In the genomic region with DNA sequence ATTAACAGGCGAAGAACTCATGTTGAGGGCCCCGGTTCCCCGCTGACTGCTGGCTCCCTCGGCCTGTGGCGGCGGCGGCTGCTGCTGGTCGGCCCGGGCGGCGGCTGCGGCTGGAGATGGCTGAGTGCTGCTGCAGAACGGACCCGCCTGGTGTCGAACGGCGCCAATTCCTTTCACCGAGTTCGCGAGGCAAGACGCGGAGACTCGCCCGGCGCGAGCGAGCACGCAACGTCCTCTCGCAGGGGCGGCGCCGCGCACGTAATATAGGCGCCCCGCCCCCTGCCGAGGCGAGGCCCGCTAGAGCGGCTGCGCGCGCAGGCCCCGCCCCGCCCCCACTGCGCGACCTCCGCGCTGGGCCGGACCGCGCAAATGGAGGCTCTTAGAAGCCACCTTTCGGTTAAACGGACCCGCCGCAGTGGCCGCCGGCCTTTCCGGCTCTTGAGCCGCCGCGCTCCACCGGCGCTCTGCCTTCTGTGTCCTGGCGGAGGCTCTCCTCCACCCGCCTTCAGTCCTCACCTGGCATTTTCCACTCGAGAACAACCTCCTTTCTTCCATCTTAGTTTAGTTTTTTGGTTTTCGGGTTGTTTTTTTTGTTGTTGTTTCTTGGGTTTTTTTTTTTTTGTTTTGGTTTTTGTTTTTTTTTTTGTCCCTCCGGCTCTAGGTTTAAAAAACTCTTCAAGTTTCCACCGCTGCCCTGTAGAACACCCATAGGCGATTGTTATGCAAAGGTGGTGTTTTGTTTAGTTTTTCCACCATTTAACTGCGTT, we compare ENCODE assay signal across 8 mouse cellular contexts. TPM values are rescaled to one million over a fixed set of nuclear protein-coding genes. Genes with fewer than 3 reads are reported as not detected.
DNase-seq lines count a peak whose midpoint lies in the region; ATAC-seq and TF ChIP-seq lines count a peak whose summit lies in the region.

Gene Hnrnpu, minus strand, starts transcription at position 247 of the 767 bp plus-strand sequence.

- peak within 1 kb of the TSS; percentile 73 for H3K4me2 ChIP-seq in heart, embryonic 14.5 days (ENCODE audit: low read length)
- peak within 1 kb of the TSS; percentile 98 for H3K4me2 ChIP-seq in liver, embryonic 14.5 days (ENCODE audit: low read depth)
- peak within 1 kb of the TSS; percentile 43 for H3K4me2 ChIP-seq in neural tube, embryonic 11.5 days (ENCODE audit: low read depth)
- peak within 1 kb of the TSS; percentile 66 for H3K4me2 ChIP-seq in stomach, postnatal 0 days (replicated peaks; ENCODE audit: low read depth)

- no peaks in the 10 kb centered on the region for H3K4me1 ChIP-seq in brown adipose tissue, adult 24 weeks (ENCODE audit: control insufficient read depth, insufficient read depth, insufficient read length, low read length)
- H3K4me1 ChIP-seq in heart, embryonic 14.5 days (ENCODE audit: control insufficient read depth in 2 of 2, insufficient read depth in 2 of 2, low read length in 2 of 2), result peaks cover 3 to 28% of the 10 kb centered on the region in 2 experiments
- peaks cover 8 to 17% of the 10 kb centered on the region in 2 experiments for H3K4me1 ChIP-seq in liver, embryonic 14.5 days (replicated peaks; ENCODE audit: control insufficient read depth in 2 of 2, insufficient read depth in 2 of 2, low read length in 1 of 2)
- H3K4me1 ChIP-seq in neural tube, embryonic 11.5 days (ENCODE audit: control insufficient read depth, insufficient read depth, low read length), result peaks cover 15% of the 10 kb centered on the region
- no peaks in the 10 kb centered on the region; the same call in 1 of the 2 replicates for H3K4me1 ChIP-seq in stomach, postnatal 0 days (replicated peaks; ENCODE audit: control insufficient read depth, insufficient read depth)

- H3K27ac ChIP-seq in brown adipose tissue, adult 24 weeks (replicated peaks; ENCODE audit: low read depth, low read length), result peak within 1 kb of the TSS; percentile 99
- H3K27ac ChIP-seq in heart, embryonic 14.5 days (replicated peaks in 1 of 2; ENCODE audit: control insufficient read depth in 1 of 2, insufficient read depth in 1 of 2, low read depth in 2 of 2, low read length in 2 of 2), result peak within 1 kb of the TSS; percentile 99
- peak within 1 kb of the TSS; percentile 97 for H3K27ac ChIP-seq in liver, embryonic 14.5 days
- H3K27ac ChIP-seq in neural tube, embryonic 11.5 days (ENCODE audit: low read depth, low read length), result peak within 1 kb of the TSS; percentile 99
- peak within 1 kb of the TSS; percentile 100 for H3K27ac ChIP-seq in stomach, postnatal 0 days (replicated peaks)

- WGBS in heart, embryonic 14.5 days, result under 1% methylated on average over 73 of the region's 73 CpGs
- WGBS in liver, embryonic 14.5 days (ENCODE audit: insufficient replicate concordance), result under 1% methylated on average over 73 of the region's 73 CpGs
- under 1% methylated on average over 73 of the region's 73 CpGs for whole genome bisulfite sequencing in neural tube, embryonic 11.5 days
- WGBS in stomach, postnatal 0 days, result under 1% methylated on average over 71 of the region's 73 CpGs

- H3K36me3 ChIP-seq in heart, embryonic 14.5 days (ENCODE audit: control insufficient read depth, insufficient read depth, low read length), result peaks cover 26% of the 10 kb centered on the region
- peaks cover 31% of the 10 kb centered on the region for H3K36me3 ChIP-seq in liver, embryonic 14.5 days (replicated peaks; ENCODE audit: control insufficient read depth, insufficient read depth, low read depth)
- peaks cover 8% of the 10 kb centered on the region for H3K36me3 ChIP-seq in neural tube, embryonic 11.5 days (ENCODE audit: control insufficient read depth, insufficient read depth, low read length)
- 0 out of 2 replicates have a peak, but pooled peaks cover 5% of the 10 kb centered on the region for H3K36me3 ChIP-seq in stomach, postnatal 0 days (ENCODE audit: control insufficient read depth, insufficient read depth, low read length)

- peak within 1 kb of the TSS; percentile 100 for H3K9ac ChIP-seq in heart, embryonic 14.5 days (ENCODE audit: low read length)
- peak within 1 kb of the TSS; percentile 99 for H3K9ac ChIP-seq in liver, embryonic 14.5 days (replicated peaks)
- peak within 1 kb of the TSS; percentile 100 for H3K9ac ChIP-seq in neural tube, embryonic 11.5 days (ENCODE audit: low read length)
- peak within 1 kb of the TSS; percentile 100 for H3K9ac ChIP-seq in stomach, postnatal 0 days (ENCODE audit: low read length)

- no peaks in the 10 kb centered on the region for H3K9me3 ChIP-seq in heart, embryonic 14.5 days (ENCODE audit: control insufficient read depth, low read length)
- no peaks in the 10 kb centered on the region for H3K9me3 ChIP-seq in liver, embryonic 14.5 days (ENCODE audit: control insufficient read depth, low read length)
- no peaks in the 10 kb centered on the region for H3K9me3 ChIP-seq in neural tube, embryonic 11.5 days (ENCODE audit: control insufficient read depth, low read length)
- H3K9me3 ChIP-seq in stomach, postnatal 0 days (ENCODE audit: control insufficient read depth, low read length), result no peaks in the 10 kb centered on the region

- DNase-seq in CD4-positive, CD25-positive, alpha-beta regulatory T cell, adult 2 months (ENCODE audit: low read depth, low spot score), result peak; percentile 97
- peak; percentile 82 for DNase-seq in fibroblast of lung, adult 2 months (ENCODE audit: low read depth)
- DNase-seq in kidney, postnatal 25 days, result peak; percentile 96 to 98
- DNase-seq in liver, embryonic 14.5 days (ENCODE audit: low read depth in 3 of 3, low spot score in 3 of 3), result peak; percentile 88 to 90 (median 89)
- DNase-seq in neural tube, embryonic 11.5 days (ENCODE audit: low spot score), result peak; percentile 98
- DNase-seq in stomach, postnatal 0 days (ENCODE audit: low spot score), result peak; percentile 95

- TF ChIP-seq CTCF in liver, embryonic 14.5 days (IDR thresholded peaks at IDR 0.05; ENCODE audit: low read depth), result peak; percentile 25
- TF ChIP-seq CTCF in stomach, postnatal 0 days (IDR thresholded peaks at IDR 0.05; ENCODE audit: low read depth), result no peak; the same call in 1 of the 2 replicates

- peak; percentile 88 for ATAC-seq in heart, embryonic 14.5 days (ENCODE audit: insufficient number of reproducible peaks, insufficient read depth, low FRiP score, low read depth)
- ATAC-seq in liver, embryonic 14.5 days (ENCODE audit: insufficient read depth), result peak; percentile 83
- peak; percentile 84 for ATAC-seq in neural tube, embryonic 11.5 days (ENCODE audit: insufficient read depth, low FRiP score, low TSS enrichment)
- peak; percentile 90 for ATAC-seq in stomach, postnatal 0 days (ENCODE audit: low FRiP score, low TSS enrichment)

- no peaks in the 10 kb centered on the region for H3K27me3 ChIP-seq in heart, embryonic 14.5 days (ENCODE audit: control insufficient read depth, insufficient read depth, low read length)
- H3K27me3 ChIP-seq in liver, embryonic 14.5 days (ENCODE audit: control insufficient read depth, insufficient read depth, low read length), result no peaks in the 10 kb centered on the region
- H3K27me3 ChIP-seq in neural tube, embryonic 11.5 days (ENCODE audit: control insufficient read depth, insufficient read depth, low read length), result no peaks in the 10 kb centered on the region
- no peaks in the 10 kb centered on the region for H3K27me3 ChIP-seq in stomach, postnatal 0 days (ENCODE audit: control insufficient read depth, insufficient read depth, low read length)

- peak; percentile 34; the same call in 1 of the 2 replicates for TF ChIP-seq EP300 in liver, embryonic 14.5 days (IDR thresholded peaks at IDR 0.05; ENCODE audit: low read depth)
- peak; percentile 21 for TF ChIP-seq EP300 in stomach, postnatal 0 days (optimal IDR thresholded peaks at IDR 0.05)

- H3K4me3 ChIP-seq in brown adipose tissue, adult 24 weeks (ENCODE audit: insufficient read depth, low read depth, low read length), result peak within 1 kb of the TSS; percentile 93
- peak within 1 kb of the TSS; percentile 84 to 99 for H3K4me3 ChIP-seq in heart, embryonic 14.5 days (ENCODE audit: control insufficient read depth in 1 of 2, insufficient read depth in 1 of 2, low read depth in 1 of 2, low read length in 2 of 2)
- H3K4me3 ChIP-seq in liver, embryonic 14.5 days (ENCODE audit: insufficient read depth in 1 of 2, low read depth in 2 of 2, low read length in 2 of 2), result peak within 1 kb of the TSS; percentile 86 to 94
- H3K4me3 ChIP-seq in neural tube, embryonic 11.5 days (ENCODE audit: low read depth, low read length), result peak within 1 kb of the TSS; percentile 100
- peak within 1 kb of the TSS; percentile 99 for H3K4me3 ChIP-seq in stomach, postnatal 0 days (ENCODE audit: low read depth, low read length)

RNA-seq across cellular contexts. Expression of gene Hnrnpu, which starts in this region (rescaled TPM):
- 168 and 235 TPM in 2 replicates for polyA plus RNA-seq in brown adipose tissue, adult 24 weeks (2012; ENCODE audit: insufficient read depth, insufficient read length, missing spikeins)
- 294 and 316 TPM in 2 replicates for polyA plus RNA-seq in heart, embryonic 14.5 days (2014; fragmentation: Nextera tagmentation; extraction: Ambion mirVana)
- 86.5 and 191 TPM in 2 replicates for polyA plus RNA-seq in liver, embryonic 14.5 days (2012; rRNA removed)
- 165 and 201 TPM in 2 replicates for polyA plus RNA-seq in liver, embryonic 14.5 days (2014; fragmentation: Nextera tagmentation; extraction: Ambion mirVana)
- 801 and 816 TPM in 2 replicates for polyA plus RNA-seq in neural tube, embryonic 11.5 days (2014; fragmentation: Nextera tagmentation; extraction: Ambion mirVana)
- 129 and 147 TPM in 2 replicates for polyA plus RNA-seq in stomach, postnatal 0 days (2015; fragmentation: Nextera tagmentation; extraction: Ambion mirVana)

Comparison
In these comparisons a context has a peak if more than half of its experiments do, and no peak if none do; other contexts are left out.
1. Peak in every context shown above with its lines: DNase-seq, ATAC-seq, H3K4me3 ChIP-seq and H3K27ac ChIP-seq.
2. H3K4me2 ChIP-seq: peak in every context shown above with its lines; median percentile 98 in liver, embryonic 14.5 days; 73 in heart, embryonic 14.5 days; 66 in stomach, postnatal 0 days; 43 in neural tube, embryonic 11.5 days.